Mouse (Mus musculus): ENCODE measurements around the gene Arhgap21. TPM values are rescaled to one million over a fixed set of nuclear protein-coding genes. Genes with fewer than 3 reads are reported as not detected.

Gene Arhgap21
- polyA plus RNA-seq, 1 experiment from 2014 or later, result 19.1 TPM

GRCm38 (mm10) chr2:20831608-20832406, 136.9 kb downstream of the Arhgap21 start:
- no peak overlapping the region for H3K4me2 ChIP-seq (ENCODE audit: low read depth, low read length)
- peak; percentile 28 for DNase-seq (ENCODE audit: low spot score)
- H3K9me3 ChIP-seq (ENCODE audit: control insufficient read depth, low read length), result no peaks in the 10 kb centered on the region
- ATAC-seq (ENCODE audit: low read depth), result no peak
- no peaks in the 10 kb centered on the region for H3K27me3 ChIP-seq (replicated peaks; ENCODE audit: control insufficient read depth, insufficient read depth, low read length)
- no peaks in the 10 kb centered on the region for H3K4me1 ChIP-seq (ENCODE audit: control insufficient read depth, insufficient read depth, low read length)
- no peak overlapping the region for H3K27ac ChIP-seq (replicated peaks; ENCODE audit: low read depth, low read length)
- H3K4me3 ChIP-seq (ENCODE audit: low read depth, low read length), result no peak overlapping the region
- no peaks in the 10 kb centered on the region for H3K36me3 ChIP-seq (ENCODE audit: control insufficient read depth, insufficient read depth, low read length)
- no peak overlapping the region for H3K9ac ChIP-seq (ENCODE audit: low read depth, low read length)
- 55% methylated on average over 3 of the region's 3 CpGs for WGBS

- DNase-seq (ENCODE audit: low spot score), result no peak
- H3K4me1 ChIP-seq (ENCODE audit: control insufficient read depth, insufficient read depth, low read length), result no peaks in the 10 kb centered on the region
- H3K27me3 ChIP-seq (replicated peaks; ENCODE audit: control insufficient read depth, insufficient read depth, low read length), result no peaks in the 10 kb centered on the region
- H3K9ac ChIP-seq (ENCODE audit: low read depth, low read length), result no peak overlapping the region
- H3K9me3 ChIP-seq (ENCODE audit: control insufficient read depth, low read length), result no peaks in the 10 kb centered on the region
- no peaks in the 10 kb centered on the region for H3K36me3 ChIP-seq (ENCODE audit: control insufficient read depth, insufficient read depth, low read length)
- H3K4me2 ChIP-seq (ENCODE audit: low read depth, low read length), result no peak overlapping the region
- no peak overlapping the region for H3K4me3 ChIP-seq (ENCODE audit: low read depth, low read length)
- ATAC-seq (ENCODE audit: low read depth), result no peak
- 78% methylated on average over 3 of the region's 3 CpGs for WGBS
- H3K27ac ChIP-seq (replicated peaks; ENCODE audit: low read depth, low read length), result no peak overlapping the region
These were observed 137.8 kb downstream of the Arhgap21 start for GRCm38 (mm10) chr2:20830882-20831281.

- H3K4me3 ChIP-seq (ENCODE audit: low read depth, low read length), result no peak overlapping the region
- DNase-seq (ENCODE audit: low spot score) (no peak), ATAC-seq (ENCODE audit: low read depth) (no peak)
- H3K27me3 ChIP-seq (replicated peaks; ENCODE audit: control insufficient read depth, insufficient read depth, low read length), result no peaks in the 10 kb centered on the region
- H3K27ac ChIP-seq (replicated peaks; ENCODE audit: low read depth, low read length), result no peak overlapping the region
- H3K9me3 ChIP-seq (ENCODE audit: control insufficient read depth, low read length), result no peaks in the 10 kb centered on the region
- no peak overlapping the region for H3K4me2 ChIP-seq (ENCODE audit: low read depth, low read length)
- H3K9ac ChIP-seq (ENCODE audit: low read depth, low read length), result no peak overlapping the region
- H3K4me1 ChIP-seq (ENCODE audit: control insufficient read depth, insufficient read depth, low read length), result no peaks in the 10 kb centered on the region
- H3K36me3 ChIP-seq (ENCODE audit: control insufficient read depth, insufficient read depth, low read length), result no peaks in the 10 kb centered on the region
These were observed 142.4 kb downstream of the Arhgap21 start for GRCm38 (mm10) chr2:20826258-20826657.

GRCm38 (mm10) chr2:20818226-20818625, 150.5 kb downstream of the Arhgap21 start:
- ATAC-seq (ENCODE audit: low read depth) (no peak), DNase-seq (ENCODE audit: low spot score) (no peak)
- no peaks in the 10 kb centered on the region for H3K9me3 ChIP-seq (ENCODE audit: control insufficient read depth, low read length)
- no peak overlapping the region for H3K4me3 ChIP-seq (ENCODE audit: low read depth, low read length)
- no peaks in the 10 kb centered on the region for H3K27me3 ChIP-seq (replicated peaks; ENCODE audit: control insufficient read depth, insufficient read depth, low read length)
- 70% methylated on average over 7 of the region's 7 CpGs for WGBS
- no peak overlapping the region for H3K4me2 ChIP-seq (ENCODE audit: low read depth, low read length)
- no peak overlapping the region for H3K9ac ChIP-seq (ENCODE audit: low read depth, low read length)
- no peaks in the 10 kb centered on the region for H3K4me1 ChIP-seq (ENCODE audit: control insufficient read depth, insufficient read depth, low read length)
- no peak overlapping the region for H3K27ac ChIP-seq (replicated peaks; ENCODE audit: low read depth, low read length)
- H3K36me3 ChIP-seq (ENCODE audit: control insufficient read depth, insufficient read depth, low read length), result no peaks in the 10 kb centered on the region

GRCm38 (mm10) chr2:20813986-20814385, 154.7 kb downstream of the Arhgap21 start:
- Histone ChIP-seq H3K36me3 (ENCODE audit: control insufficient read depth, insufficient read depth, low read length) (no peaks in the 10 kb centered on the region), H3K9me3 (ENCODE audit: control insufficient read depth, low read length) (no peaks in the 10 kb centered on the region), H3K27me3 (replicated peaks; ENCODE audit: control insufficient read depth, insufficient read depth, low read length) (no peaks in the 10 kb centered on the region), H3K4me2 (ENCODE audit: low read depth, low read length) (no peak overlapping the region), H3K4me3 (ENCODE audit: low read depth, low read length) (no peak overlapping the region), H3K4me1 (ENCODE audit: control insufficient read depth, insufficient read depth, low read length) (no peaks in the 10 kb centered on the region), H3K9ac (ENCODE audit: low read depth, low read length) (no peak overlapping the region), H3K27ac (replicated peaks; ENCODE audit: low read depth, low read length) (no peak overlapping the region)
- WGBS, result 81% methylated on average over 2 of the region's 2 CpGs
- no peak for DNase-seq (ENCODE audit: low spot score)
- no peak for ATAC-seq (ENCODE audit: low read depth)

GRCm38 (mm10) chr2:20811506-20811905, 157.2 kb downstream of the Arhgap21 start:
- ATAC-seq (ENCODE audit: low read depth) (no peak), DNase-seq (ENCODE audit: low spot score) (peak; percentile 16)
- Histone ChIP-seq H3K27me3 (replicated peaks; ENCODE audit: control insufficient read depth, insufficient read depth, low read length) (no peaks in the 10 kb centered on the region), H3K36me3 (ENCODE audit: control insufficient read depth, insufficient read depth, low read length) (peaks cover 22% of the 10 kb centered on the region), H3K4me1 (ENCODE audit: control insufficient read depth, insufficient read depth, low read length) (no peaks in the 10 kb centered on the region), H3K27ac (replicated peaks; ENCODE audit: low read depth, low read length) (no peak overlapping the region), H3K4me3 (ENCODE audit: low read depth, low read length) (no peak overlapping the region), H3K9ac (ENCODE audit: low read depth, low read length) (no peak overlapping the region), H3K9me3 (ENCODE audit: control insufficient read depth, low read length) (no peaks in the 10 kb centered on the region), H3K4me2 (ENCODE audit: low read depth, low read length) (no peak overlapping the region)
- WGBS, result 68% methylated on average over 8 of the region's 8 CpGs

- ATAC-seq (ENCODE audit: low read depth), result no peak
- Histone ChIP-seq H3K9ac (ENCODE audit: low read depth, low read length) (no peak overlapping the region), H3K4me2 (ENCODE audit: low read depth, low read length) (no peak overlapping the region), H3K36me3 (ENCODE audit: control insufficient read depth, insufficient read depth, low read length) (peaks cover 72% of the 10 kb centered on the region), H3K4me1 (ENCODE audit: control insufficient read depth, insufficient read depth, low read length) (no peaks in the 10 kb centered on the region), H3K4me3 (ENCODE audit: low read depth, low read length) (no peak overlapping the region), H3K27ac (replicated peaks; ENCODE audit: low read depth, low read length) (no peak overlapping the region), H3K9me3 (ENCODE audit: control insufficient read depth, low read length) (no peaks in the 10 kb centered on the region), H3K27me3 (replicated peaks; ENCODE audit: control insufficient read depth, insufficient read depth, low read length) (no peaks in the 10 kb centered on the region)
- WGBS, result 77% methylated on average over 8 of the region's 8 CpGs
- no peak for DNase-seq (ENCODE audit: low spot score)
These were observed 167.3 kb downstream of the Arhgap21 start for GRCm38 (mm10) chr2:20801236-20801890.
